Mouse (Mus musculus): ENCODE measurements around the gene Tcn2. TPM values are rescaled to one million over a fixed set of nuclear protein-coding genes. Genes with fewer than 3 reads are reported as not detected.

Gene Tcn2
- polyA plus RNA-seq, 1 experiment from 2014 or later, result 27.4 TPM

GRCm38 (mm10) chr11:3894406-3895281 lies 37.3 kb downstream of the Tcn2 start, which contains the start of the genes 4921536K21Rik and Dusp18:
TSS of gene 4921536K21Rik (minus strand) at chr11:3895098.
TSS of gene Dusp18 (plus strand) at chr11:3895240.
- no peaks in the 10 kb centered on the region for H3K27me3 ChIP-seq
- no peaks in the 10 kb centered on the region for H3K9me3 ChIP-seq
- WGBS, result 3% methylated on average over 46 of the region's 46 CpGs
- peaks cover 21% of the 10 kb centered on the region for H3K36me3 ChIP-seq
- peak within 1 kb of the TSS; percentile 90 for H3K27ac ChIP-seq
- H3K4me2 ChIP-seq, result peak within 1 kb of the TSS; percentile 78
- H3K4me1 ChIP-seq (replicated peaks), result no peaks in the 10 kb centered on the region; the same call in 1 of the 2 replicates
- peak; percentile 96 for ATAC-seq (ENCODE audit: insufficient number of reproducible peaks, insufficient read depth, low FRiP score, low TSS enrichment, low read depth)
- peak within 1 kb of the TSS; percentile 53 for H3K9ac ChIP-seq (replicated peaks)
- H3K4me3 ChIP-seq (replicated peaks), result peak within 1 kb of the TSS; percentile 54

- H3K4me1 ChIP-seq (replicated peaks), result no peaks in the 10 kb centered on the region; the same call in 1 of the 2 replicates
- peak overlapping the region; percentile 78 for H3K4me2 ChIP-seq
- WGBS, result 83% methylated on average over 6 of the region's 6 CpGs
- no peak for ATAC-seq (ENCODE audit: insufficient number of reproducible peaks, insufficient read depth, low FRiP score, low TSS enrichment, low read depth)
- H3K27ac ChIP-seq, result no peak overlapping the region
- H3K9me3 ChIP-seq, result no peaks in the 10 kb centered on the region
- 0 out of 2 replicates have a peak overlapping the region, but pooled peaks have one; percentile 54 for H3K4me3 ChIP-seq (replicated peaks)
- H3K9ac ChIP-seq (replicated peaks), result no peak overlapping the region
- no peaks in the 10 kb centered on the region for H3K27me3 ChIP-seq
- H3K36me3 ChIP-seq, result peaks cover 20% of the 10 kb centered on the region
Measured at GRCm38 (mm10) chr11:3893970-3894369, 38.0 kb downstream of the Tcn2 start.

GRCm38 (mm10) chr11:3887331-3887730 lies 44.6 kb downstream of the Tcn2 start:
- ATAC-seq (ENCODE audit: insufficient number of reproducible peaks, insufficient read depth, low FRiP score, low TSS enrichment, low read depth), result no peak
- no peaks in the 10 kb centered on the region; the same call in 1 of the 2 replicates for H3K27me3 ChIP-seq
- 85% methylated on average over 5 of the region's 5 CpGs for WGBS

GRCm38 (mm10) chr11:3883711-3884110 lies 48.2 kb downstream of the Tcn2 start:
- H3K4me3 ChIP-seq (replicated peaks), result no peak overlapping the region
- H3K4me1 ChIP-seq (replicated peaks), result no peaks in the 10 kb centered on the region
- H3K27me3 ChIP-seq, result no peaks in the 10 kb centered on the region; the same call in 1 of the 2 replicates
- no peak overlapping the region for H3K4me2 ChIP-seq
- H3K27ac ChIP-seq, result no peak overlapping the region
- H3K36me3 ChIP-seq, result no peaks in the 10 kb centered on the region
- H3K9ac ChIP-seq (replicated peaks), result no peak overlapping the region
- no peak for ATAC-seq (ENCODE audit: insufficient number of reproducible peaks, insufficient read depth, low FRiP score, low TSS enrichment, low read depth)
- 78% methylated on average over 3 of the region's 3 CpGs for WGBS
- no peaks in the 10 kb centered on the region for H3K9me3 ChIP-seq

More at GRCm38 (mm10) chr11:3887331-3887730, 44.6 kb downstream of the Tcn2 start:
- Histone ChIP-seq H3K4me2 (no peak overlapping the region), H3K4me3 (replicated peaks) (no peak overlapping the region), H3K9ac (replicated peaks) (no peak overlapping the region), H3K9me3 (no peaks in the 10 kb centered on the region), H3K4me1 (replicated peaks) (no peaks in the 10 kb centered on the region), H3K27ac (no peak overlapping the region), H3K36me3 (no peaks in the 10 kb centered on the region)

- 0 out of 2 replicates have a peak, but pooled peaks have one; percentile 42 for ATAC-seq (ENCODE audit: insufficient number of reproducible peaks, insufficient read depth, low FRiP score, low TSS enrichment, low read depth)
- Histone ChIP-seq H3K4me2 (no peak overlapping the region), H3K9me3 (no peaks in the 10 kb centered on the region), H3K9ac (replicated peaks) (no peak overlapping the region), H3K36me3 (no peaks in the 10 kb centered on the region), H3K4me3 (replicated peaks) (no peak overlapping the region), H3K27me3 (no peaks in the 10 kb centered on the region), H3K27ac (no peak overlapping the region), H3K4me1 (replicated peaks) (no peaks in the 10 kb centered on the region)
- WGBS, result 38% methylated on average over 2 of the region's 2 CpGs
Measured at GRCm38 (mm10) chr11:3879836-3880235, 52.1 kb downstream of the Tcn2 start.

- H3K4me3 ChIP-seq (replicated peaks), result no peak overlapping the region
- WGBS, result 68% methylated on average over 7 of the region's 7 CpGs
Measured at GRCm38 (mm10) chr11:3878660-3879059, 53.3 kb downstream of the Tcn2 start.

GRCm38 (mm10) chr11:3876419-3876818 lies 55.5 kb downstream of the Tcn2 start:
- H3K4me3 ChIP-seq (replicated peaks), result no peak overlapping the region
- H3K4me2 ChIP-seq, result no peak overlapping the region
- WGBS, result 71% methylated on average over 6 of the region's 6 CpGs
- no peaks in the 10 kb centered on the region for H3K36me3 ChIP-seq
- no peak overlapping the region for H3K27ac ChIP-seq
- H3K4me1 ChIP-seq (replicated peaks), result no peaks in the 10 kb centered on the region
- no peaks in the 10 kb centered on the region for H3K9me3 ChIP-seq
- no peak for ATAC-seq (ENCODE audit: insufficient number of reproducible peaks, insufficient read depth, low FRiP score, low TSS enrichment, low read depth)
- no peaks in the 10 kb centered on the region for H3K27me3 ChIP-seq
- H3K9ac ChIP-seq (replicated peaks), result no peak overlapping the region

More at GRCm38 (mm10) chr11:3878660-3879059, 53.3 kb downstream of the Tcn2 start:
- no peak overlapping the region for H3K27ac ChIP-seq
- no peaks in the 10 kb centered on the region for H3K4me1 ChIP-seq (replicated peaks)
- H3K27me3 ChIP-seq, result no peaks in the 10 kb centered on the region
- H3K4me2 ChIP-seq, result no peak overlapping the region
- H3K9me3 ChIP-seq, result no peaks in the 10 kb centered on the region
- no peak for ATAC-seq (ENCODE audit: insufficient number of reproducible peaks, insufficient read depth, low FRiP score, low TSS enrichment, low read depth)
- H3K9ac ChIP-seq (replicated peaks), result no peak overlapping the region
- no peaks in the 10 kb centered on the region for H3K36me3 ChIP-seq

Other genes with a start within 250 kb of the Tcn2 start
- gene Osbp2, start 68.3 kb downstream of the Tcn2 start, polyA plus RNA-seq (2016; fragmentation: Nextera tagmentation; extraction: Ambion mirVana), result 0.52 and 0.73 TPM in 2 replicates
- 0.15 and 0.18 TPM in 2 replicates for gene 4921536K21Rik, start 37.1 kb downstream of the Tcn2 start, polyA plus RNA-seq (2016; fragmentation: Nextera tagmentation; extraction: Ambion mirVana)
- 11.2 and 11.4 TPM in 2 replicates for gene Dusp18, start 36.9 kb downstream of the Tcn2 start, polyA plus RNA-seq (2016; fragmentation: Nextera tagmentation; extraction: Ambion mirVana)
- gene Slc35e4, start 17.5 kb downstream of the Tcn2 start, polyA plus RNA-seq (2016; fragmentation: Nextera tagmentation; extraction: Ambion mirVana), result 3.0 and 3.7 TPM in 2 replicates
- 85.6 and 85.7 TPM in 2 replicates for gene Pes1, start 31.8 kb upstream of the Tcn2 start, polyA plus RNA-seq (2016; fragmentation: Nextera tagmentation; extraction: Ambion mirVana)
- not detected in 2 replicates for gene 4930556J24Rik, start 44.6 kb upstream of the Tcn2 start, polyA plus RNA-seq (2016; fragmentation: Nextera tagmentation; extraction: Ambion mirVana)
- 4.4 and 5.4 TPM in 2 replicates for gene Gal3st1, start 51.5 kb upstream of the Tcn2 start, polyA plus RNA-seq (2016; fragmentation: Nextera tagmentation; extraction: Ambion mirVana)
- not detected in 2 replicates for gene Sec14l4, start 99.3 kb upstream of the Tcn2 start, polyA plus RNA-seq (2016; fragmentation: Nextera tagmentation; extraction: Ambion mirVana)
- gene Sec14l3, start 132.7 kb upstream of the Tcn2 start, polyA plus RNA-seq (2016; fragmentation: Nextera tagmentation; extraction: Ambion mirVana), result not detected in 2 replicates
- gene Mtfp1, start 163.3 kb upstream of the Tcn2 start, polyA plus RNA-seq (2016; fragmentation: Nextera tagmentation; extraction: Ambion mirVana), result 8.7 TPM in 2 replicates
- 3.2 and 3.3 TPM in 2 replicates for gene Sec14l2, start 191.3 kb upstream of the Tcn2 start, polyA plus RNA-seq (2016; fragmentation: Nextera tagmentation; extraction: Ambion mirVana)
- 36.6 and 39.5 TPM in 2 replicates for gene Rnf215, start 203.0 kb upstream of the Tcn2 start, polyA plus RNA-seq (2016; fragmentation: Nextera tagmentation; extraction: Ambion mirVana)
- gene Ccdc157, start 228.1 kb upstream of the Tcn2 start, polyA plus RNA-seq (2016; fragmentation: Nextera tagmentation; extraction: Ambion mirVana), result 9.4 and 10.1 TPM in 2 replicates
- gene Sf3a1, start 228.2 kb upstream of the Tcn2 start, polyA plus RNA-seq (2016; fragmentation: Nextera tagmentation; extraction: Ambion mirVana), result 71.4 and 78.8 TPM in 2 replicates

Data from limb, embryonic 12.5 days (tissue).